Mouse (Mus musculus) T-helper 1 cell (primary cell): ENCODE results near the gene Ccdc141.

Experiments
- in situ Hi-C: fragments of 300-600 bp; cut with MboI, MseI; formaldehyde crosslinking; loops from one replicate; pipeline ENCODE4 v1.15.1; 2025; ENCODE audit warnings: high pct_unique_total_duplicates

Gene Ccdc141

DNA sequence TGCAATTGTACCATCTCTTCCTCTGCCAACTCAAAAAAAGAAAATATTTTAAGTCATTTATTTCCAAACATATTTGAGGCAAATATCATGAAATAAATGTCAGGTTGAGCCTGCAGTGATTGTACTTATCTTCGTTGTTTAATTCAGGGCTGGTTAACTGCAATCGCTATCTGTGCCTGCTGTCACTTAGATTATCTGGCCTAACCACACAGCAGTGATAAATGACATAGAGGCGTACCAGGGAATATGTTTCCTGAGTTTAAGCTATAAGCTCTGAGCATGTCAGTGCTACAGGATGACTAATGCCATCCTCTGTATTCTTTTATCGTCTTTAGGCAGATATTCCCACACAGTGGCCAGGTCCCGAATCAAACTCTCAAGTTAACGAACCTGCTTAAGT, 31.6 kb downstream of the Ccdc141 start:
- in situ Hi-C loops: no loop called here

DNA sequence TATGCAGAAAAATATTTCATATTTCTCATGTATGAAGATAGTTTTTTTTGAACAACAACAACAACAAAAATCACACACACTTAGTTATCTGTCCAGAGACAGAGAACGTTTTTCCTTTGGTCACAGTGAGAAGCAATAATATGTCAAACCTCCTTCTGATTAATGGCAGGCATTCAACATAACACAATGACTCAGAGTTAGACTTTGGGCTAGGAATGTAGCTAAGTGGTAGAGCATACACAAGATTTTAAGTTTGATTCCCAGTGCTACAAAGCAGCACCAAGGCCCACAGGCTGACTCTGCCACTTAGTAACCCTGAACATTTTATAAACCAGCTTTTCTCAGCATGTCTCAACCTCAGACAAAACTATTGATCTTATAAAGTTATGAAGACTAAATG, 35.5 kb downstream of the Ccdc141 start:
- in situ Hi-C loops: no loop called here

DNA sequence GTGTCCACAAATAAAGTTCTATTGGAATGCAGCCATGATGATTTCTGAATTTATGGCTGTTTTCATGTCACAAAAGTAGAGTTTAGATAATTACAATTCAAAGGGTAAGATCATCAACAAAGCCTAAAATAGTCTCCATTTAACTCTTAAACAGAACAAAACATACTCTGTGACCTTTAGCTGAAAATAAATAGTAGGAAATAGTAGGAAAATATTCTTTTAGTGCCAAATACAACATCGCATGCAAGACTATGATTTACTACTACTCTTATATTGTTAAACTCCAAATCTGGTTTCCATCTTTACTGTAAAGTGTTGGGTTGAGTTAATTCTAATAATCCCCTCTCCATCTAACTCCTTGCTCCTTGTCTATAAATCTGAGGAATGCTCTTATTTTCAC, 37.0 kb downstream of the Ccdc141 start:
- in situ Hi-C loops: no loop called here

DNA sequence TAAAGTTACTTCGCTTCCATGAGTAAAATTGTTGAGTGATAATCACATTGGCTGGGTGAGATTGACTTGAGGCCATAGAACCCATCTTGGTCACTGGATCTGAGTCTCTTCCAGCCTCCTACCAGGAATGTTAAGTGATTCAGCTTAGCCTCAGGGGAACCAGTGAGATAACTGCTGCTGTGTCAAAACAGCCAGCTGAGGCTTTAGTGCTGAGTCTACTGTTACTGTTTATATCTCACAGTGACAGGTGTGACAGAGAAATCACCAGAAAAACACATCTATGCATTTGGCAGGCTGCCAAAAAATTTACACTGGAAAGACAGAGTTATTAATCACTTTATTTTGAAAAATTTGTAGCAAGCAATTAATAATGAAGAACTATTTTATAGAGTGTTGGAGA, 43.5 kb downstream of the Ccdc141 start:
- in situ Hi-C loops: no loop called here

DNA sequence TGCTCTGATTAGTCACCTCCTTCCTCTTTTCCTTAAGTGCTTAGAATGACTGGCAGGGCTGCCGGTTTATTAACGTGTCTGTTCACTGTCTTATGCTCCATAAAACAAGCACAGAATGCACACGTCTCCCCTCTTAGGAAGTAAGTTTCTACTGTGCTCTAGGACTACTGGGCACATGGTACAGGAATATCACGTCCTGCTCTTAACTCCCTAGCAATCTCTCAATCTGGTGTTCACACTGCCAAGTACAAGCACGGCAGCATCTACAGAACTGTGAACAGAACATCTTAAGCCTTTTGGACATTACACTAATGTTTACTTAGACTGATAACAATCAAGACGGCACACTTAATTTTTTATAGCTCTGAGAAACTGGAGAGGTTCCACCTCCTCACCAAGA, 52.3 kb downstream of the Ccdc141 start:
- in situ Hi-C loops: no loop called here

DNA sequence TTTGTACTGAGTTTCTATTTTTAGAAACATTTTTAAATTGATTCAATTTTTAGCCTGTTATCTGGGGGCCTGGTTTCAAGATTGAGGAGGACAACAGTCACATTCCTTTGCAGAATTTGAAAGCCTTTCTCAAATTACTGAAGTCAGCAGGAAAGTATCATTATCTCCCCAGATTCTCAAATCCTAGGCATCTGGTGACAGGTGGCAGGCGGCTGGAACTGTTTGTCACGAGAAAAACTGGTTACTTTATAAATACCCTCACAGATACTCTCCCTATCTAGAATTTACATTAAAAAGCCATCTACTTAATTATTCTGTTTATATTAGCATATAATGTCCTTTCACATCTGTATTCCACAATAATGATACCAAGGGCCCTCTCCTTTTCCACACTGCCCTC, 56.1 kb downstream of the Ccdc141 start:
- in situ Hi-C loops: no loop called here

DNA sequence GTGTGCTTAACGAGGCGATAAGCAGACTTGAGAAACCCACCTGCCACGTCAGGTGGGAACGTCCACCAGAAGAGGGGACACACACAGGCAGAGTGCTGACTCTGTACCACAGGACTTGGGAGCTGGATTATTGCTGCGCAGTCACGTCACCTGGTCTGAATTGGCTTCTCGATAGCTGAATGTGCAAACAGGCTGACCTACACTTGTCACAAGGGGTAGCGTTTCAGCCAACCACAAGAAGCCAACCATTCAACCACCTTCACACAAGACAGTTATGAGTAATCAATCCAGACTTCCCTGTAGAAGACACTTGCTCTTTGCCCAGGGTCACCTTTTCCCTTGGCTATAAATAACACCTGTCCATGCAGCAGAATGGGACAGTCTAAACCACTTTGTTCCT, 56.6 kb downstream of the Ccdc141 start:
- in situ Hi-C loops: no loop called here

DNA sequence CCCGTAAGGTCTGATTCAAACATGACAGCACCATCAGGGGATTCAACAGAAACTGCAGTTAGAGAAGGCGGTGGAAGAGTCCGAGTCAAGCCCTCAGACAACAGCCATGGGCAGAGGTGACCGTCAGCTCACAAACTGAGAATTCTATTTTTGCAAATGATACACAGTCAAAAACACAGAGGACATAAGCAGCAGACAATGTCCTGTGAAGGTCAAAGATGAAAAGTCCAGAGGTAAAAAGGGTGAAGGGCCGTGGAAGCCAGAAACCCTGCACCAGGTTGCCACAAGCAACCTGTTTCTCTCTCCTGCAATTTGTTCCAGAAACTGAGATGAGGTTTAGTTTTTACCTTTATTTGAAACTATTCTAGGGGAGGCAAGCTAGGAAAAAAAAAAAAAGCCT, 57.4 kb downstream of the Ccdc141 start:
- in situ Hi-C loops: no loop called here

DNA sequence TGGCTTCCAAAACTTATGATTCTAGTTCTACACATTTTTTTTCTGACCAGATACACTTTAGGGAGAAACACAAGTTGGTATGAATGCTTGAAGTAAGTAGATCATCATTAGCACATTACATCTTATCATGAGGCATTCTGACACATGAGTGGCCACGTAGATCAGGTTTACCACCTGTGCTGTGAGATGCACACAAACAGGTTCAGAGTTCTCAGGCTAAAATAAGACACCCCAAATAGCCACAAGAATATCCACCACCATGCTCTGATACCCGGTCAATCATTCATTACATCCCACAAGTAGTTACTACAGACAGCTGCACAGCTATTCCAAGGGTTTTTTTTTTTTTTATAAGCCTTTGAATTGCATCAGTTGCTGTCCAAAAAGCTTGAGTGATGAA, 59.3 kb downstream of the Ccdc141 start:
- in situ Hi-C loops: no loop called here

DNA sequence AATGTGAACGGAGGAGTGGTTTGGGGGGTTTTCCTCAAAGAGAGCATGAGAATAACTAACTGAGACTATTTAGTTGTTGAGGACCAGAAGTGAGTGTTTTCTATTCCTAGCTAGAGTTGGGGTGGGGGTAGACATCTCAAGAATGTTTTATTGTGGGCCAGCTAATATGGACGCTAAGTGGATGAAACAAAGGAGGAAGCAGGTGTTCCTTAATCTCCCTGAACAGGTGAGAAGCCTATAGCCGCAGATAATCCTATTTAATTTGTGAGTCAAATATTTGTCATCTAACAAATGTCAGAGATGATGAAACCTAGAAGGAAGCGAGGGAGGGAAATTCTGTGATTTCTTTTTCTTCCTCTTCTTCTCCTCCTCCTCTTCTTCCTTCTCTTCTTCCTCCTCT, 60.1 kb downstream of the Ccdc141 start:
- in situ Hi-C loops: no loop called here

DNA sequence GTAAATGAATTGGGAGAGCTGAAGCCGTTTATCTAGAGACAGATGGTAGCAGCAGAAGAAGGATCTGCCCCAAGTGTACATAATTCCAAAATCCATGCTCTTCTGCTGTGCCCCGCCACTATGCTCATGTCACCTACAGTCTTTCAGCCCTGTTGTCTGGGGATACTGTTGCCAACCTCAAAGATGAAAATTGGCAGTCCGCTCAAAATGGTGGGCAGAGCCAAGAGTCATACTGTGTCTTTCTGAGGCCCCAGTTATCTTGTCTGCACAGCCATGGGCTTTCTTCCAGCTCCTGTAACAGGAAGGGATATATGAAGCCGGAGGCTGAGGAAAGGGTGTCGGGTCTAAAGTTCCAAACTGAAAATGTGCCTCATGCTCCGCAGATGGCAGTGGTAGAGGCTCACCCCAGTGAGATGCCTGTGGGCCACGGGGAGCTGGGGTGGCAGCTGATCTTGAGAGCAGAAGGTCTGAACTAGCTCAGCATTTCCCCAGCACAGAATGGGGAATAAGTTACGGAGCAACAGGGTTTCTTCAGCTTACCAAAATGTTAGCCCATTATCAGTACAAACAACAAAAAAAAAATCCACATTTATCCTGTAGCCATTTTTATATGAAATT, 60.8 kb downstream of the Ccdc141 start:
- in situ Hi-C loops: no loop called here

DNA sequence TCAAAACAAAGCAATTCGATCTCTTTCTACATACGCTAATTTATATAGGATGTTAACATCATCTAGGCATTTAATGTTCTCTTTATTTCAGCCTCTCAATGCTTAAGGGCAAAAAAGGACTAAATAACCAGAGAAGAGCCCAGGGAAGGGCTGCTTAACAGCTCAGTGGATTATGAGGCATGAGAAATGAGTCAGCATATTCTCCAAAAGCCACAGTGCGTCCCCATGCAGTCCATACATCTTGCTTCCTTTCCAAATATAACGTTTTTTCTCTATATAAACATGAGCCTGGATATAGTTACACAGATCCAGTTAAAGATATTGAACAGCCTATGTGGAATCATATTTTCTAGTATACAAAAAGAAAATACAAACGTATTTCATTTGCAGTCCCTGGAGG, 61.9 kb downstream of the Ccdc141 start:
- in situ Hi-C loops: no loop called here

DNA sequence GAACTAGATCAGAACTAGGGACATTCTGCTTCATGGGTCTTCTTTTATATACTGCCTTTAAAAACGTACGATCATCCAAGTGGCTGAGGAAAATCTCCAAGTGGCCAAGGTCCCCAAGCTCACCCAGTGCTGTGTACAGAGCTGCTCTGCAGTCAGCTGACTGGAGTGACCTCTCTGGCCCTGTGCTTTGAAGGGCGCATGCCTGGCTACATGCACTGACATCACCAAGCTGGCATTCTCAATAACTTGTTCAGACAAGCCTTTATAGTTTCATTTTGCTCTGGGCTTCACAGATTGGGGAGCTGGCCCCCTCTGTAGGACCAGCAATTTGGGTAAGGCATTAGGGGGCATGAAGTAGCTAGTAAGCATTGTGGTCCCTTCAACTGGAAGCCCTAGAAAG, 64.3 kb downstream of the Ccdc141 start:
- in situ Hi-C loops: no loop called here

DNA sequence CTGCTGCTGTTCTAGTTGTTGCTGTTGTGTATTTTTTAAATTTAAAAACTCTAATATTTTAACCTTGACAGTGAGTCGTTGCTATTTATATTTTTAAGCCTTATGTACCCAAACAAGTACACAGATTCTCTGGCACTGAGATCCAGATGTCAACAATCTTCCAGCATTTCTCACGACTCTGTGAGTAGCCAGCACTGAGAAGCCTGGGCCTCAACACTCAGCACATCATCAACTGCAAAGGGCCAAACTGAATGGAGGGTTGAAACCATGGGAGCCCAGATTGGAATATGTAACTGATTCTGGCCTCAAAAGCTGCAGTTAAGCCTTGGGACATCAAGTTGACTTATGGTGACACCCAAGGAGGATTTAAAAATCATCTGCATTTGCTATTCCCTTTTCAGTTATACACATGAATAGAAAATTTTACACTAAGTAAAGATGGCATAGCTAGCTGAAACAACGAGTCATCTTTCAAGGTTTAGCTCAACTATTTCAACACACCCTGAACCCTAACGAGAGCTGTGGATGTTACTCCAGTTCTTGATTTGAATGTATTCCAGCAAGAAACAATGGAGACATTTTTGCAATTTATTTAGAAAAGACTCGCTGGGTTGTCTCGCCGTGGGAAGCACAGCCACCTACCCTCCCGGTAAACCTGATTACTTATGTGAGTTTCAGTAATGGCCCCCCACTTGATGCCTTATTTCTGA, 65.3 kb downstream of the Ccdc141 start:
- in situ Hi-C loops: no loop called here

DNA sequence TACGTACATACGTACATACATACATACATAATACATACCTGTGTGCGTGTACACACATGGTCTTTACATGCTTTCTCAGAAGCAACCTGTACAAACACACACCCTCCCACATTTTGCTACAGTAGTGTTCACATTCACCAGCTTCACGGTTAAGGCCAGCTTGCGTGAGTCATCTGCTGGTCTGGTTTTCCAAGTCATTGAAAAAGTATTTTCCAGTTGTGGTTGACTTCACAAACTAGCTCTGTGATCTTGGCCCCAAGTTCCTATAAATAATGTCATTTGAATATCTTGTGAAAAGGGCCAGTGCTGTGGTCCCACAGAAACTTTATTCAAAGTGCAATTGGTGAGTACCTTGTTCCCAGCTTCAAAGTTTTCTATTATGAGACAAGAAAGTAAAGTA, 67.9 kb downstream of the Ccdc141 start:
- in situ Hi-C loops: no loop called here

DNA sequence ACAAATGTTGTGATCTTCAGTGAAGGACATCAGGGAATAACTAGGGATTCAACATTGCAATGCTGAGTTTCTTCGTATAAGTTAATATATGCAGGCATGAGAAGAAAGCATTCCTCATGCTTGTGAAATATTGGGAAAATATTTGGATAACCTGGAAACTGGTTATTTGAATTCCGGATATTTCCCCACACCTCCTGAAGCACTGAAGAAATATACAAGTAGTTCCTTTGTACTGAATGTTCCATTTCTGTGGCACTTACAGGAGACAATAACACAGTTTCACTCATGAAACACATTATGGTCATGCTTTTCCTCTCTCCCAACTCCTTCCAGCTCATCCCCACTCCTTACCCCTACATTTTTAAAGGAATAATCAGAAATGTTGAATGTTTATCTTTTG, 70.6 kb downstream of the Ccdc141 start:
- in situ Hi-C loops: no loop called here

DNA sequence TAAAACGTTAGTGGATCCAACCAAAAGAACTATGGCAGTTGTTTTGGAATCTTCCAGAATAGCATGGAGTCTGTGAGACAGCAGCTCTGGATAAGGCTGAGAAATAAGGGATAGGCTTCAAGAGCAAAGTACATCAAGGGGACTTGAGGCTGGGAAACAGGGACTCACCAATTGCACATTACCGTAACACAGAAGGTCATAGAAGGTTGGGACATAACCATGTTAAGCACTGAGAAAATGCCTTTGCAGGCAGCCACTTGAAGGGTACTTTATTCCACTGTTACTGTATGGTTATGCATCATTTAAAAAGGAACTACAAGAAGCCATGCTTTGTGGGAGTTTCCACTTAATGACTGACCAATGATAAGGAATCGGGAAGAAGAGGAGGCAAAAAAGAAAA, 71.7 kb downstream of the Ccdc141 start:
- in situ Hi-C loops: no loop called here

DNA sequence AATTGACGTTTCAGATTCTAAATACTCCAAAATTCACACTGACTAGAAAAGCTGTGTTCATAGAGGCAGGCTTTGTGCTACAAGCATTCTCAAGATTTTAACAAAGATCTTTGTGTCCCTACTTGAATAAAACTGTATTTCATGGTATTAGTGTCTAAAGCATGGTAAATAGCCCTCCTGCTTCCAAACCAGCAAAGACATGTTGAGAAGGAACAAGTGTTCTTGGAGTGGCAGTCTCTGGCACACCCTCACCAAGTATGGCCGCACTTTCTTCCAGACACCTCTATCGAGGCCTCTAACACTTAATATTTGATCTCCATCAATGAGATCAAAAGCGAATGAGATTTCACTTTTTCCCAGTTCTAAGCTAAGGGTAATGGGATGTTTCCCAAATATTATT, 78.7 kb downstream of the Ccdc141 start:
- in situ Hi-C loops: no loop called here

DNA sequence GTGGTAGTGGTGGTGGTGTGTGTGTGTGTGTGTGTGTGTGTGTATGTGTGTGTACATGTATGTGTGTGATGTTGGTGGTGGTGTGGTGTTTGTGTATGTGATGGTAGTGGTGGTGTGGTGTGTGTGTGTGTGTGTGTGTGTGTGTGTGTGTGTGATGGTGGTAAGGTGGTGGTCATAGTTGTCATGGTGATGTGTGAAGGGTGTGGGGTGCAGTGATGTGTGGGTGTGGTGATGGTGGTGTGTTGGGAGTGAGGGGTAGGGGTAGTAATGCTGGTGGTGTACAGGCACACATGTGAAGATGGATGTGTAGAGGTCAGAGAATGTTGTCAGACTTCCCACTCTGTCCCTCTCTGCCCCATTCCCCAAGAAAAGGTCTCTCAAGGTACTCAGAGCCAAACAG, 85.1 kb downstream of the Ccdc141 start:
- in situ Hi-C loops: no loop called here

DNA sequence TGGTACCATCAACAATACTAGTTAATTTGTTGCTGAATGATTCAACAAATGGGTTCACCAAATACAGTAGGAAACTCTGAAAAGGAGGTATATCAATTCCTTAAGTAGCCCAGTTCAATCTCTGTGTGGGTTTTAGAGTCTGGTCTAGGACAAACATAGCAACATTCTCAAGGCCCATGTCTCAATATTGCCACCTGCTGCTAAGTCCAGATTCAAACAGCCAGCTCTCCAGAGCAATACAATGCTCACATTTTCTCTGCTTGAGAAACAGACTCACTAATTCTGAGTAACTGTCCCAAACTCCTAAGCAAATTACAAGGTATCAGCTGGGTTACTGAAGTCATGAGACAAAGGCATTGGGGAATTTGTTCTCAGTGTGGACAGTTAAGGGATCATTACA, 85.8 kb downstream of the Ccdc141 start:
- in situ Hi-C loops: no loop called here

DNA sequence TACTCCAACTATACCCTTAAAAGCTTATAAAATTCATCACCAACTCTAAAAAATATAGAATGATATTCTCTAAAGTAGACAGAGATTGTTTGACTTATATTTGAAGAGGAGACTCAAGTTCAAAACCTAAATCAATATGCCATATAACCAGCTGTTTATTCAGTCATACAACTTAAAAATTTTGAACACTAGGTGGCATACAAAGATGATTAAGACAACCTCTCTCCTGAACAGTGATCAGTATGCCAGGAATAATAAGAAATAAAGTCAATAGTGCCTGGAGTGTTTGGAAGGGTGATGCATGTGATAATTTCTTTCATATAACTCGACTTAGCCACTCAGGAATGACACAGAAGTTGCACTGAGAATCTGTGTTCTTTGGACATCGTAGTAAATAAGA, 89.3 kb downstream of the Ccdc141 start:
- in situ Hi-C loops: no loop called here

DNA sequence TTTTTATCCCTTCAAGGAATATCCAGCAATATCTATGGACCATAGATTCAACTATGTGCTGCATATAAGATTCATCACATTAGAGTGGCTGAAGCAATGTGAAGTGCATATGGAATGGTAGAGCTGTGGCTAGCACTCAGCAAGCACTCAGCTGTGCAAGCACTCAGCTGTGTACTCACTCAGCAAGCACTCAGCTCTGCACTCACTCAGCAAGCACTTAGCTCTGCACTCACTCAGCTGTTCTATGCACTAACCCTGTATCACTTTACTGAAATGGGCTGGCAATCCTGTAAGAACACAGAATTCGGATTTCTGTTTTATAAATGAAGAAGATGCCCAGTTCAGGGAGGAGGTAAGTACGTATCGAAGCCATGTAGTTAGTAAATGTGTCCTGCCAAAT, 89.8 kb downstream of the Ccdc141 start:
- in situ Hi-C loops: no loop called here

DNA sequence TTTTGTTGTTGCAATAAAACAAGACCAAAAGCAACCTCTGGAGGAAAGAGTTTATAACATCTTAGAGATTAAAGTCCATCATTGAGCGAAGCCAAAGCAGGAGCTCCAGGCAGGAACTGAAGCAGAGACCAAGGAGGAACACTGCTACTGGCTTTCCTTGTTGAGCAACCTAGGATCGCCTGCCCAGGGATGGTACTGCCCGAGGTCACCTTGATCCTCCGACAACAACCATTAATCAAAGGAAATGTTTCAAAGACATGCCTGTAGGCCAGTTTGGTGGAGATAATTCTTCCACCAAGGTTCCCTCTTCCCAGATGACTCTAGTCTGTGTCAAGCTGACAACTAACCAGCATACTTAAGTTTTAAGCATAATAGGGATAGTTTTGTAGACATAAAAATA, 91.7 kb downstream of the Ccdc141 start:
- in situ Hi-C loops: no loop called here

DNA sequence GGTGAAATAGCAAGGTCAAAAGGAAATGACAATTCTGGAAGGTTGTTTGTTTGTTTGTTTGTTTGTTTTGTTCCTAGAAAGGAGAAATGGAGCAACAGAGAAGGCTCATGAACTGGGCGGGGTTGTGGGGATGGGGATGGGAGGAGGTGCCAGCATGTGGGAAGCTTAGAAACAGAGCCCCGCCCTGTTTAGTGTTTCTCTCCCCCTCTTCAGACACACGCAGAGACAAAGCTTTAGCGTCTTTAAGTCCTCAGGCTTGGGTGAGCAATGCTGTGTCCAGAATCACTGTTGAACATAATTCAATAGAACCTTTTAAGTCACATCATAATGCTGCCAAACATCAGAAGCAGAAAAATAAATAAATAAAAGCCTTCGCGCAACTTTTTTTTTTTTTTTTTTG, 96.1 kb downstream of the Ccdc141 start:
- in situ Hi-C loops: loop anchor here (5.0 to 25.0 kb wide), 2 partner anchors 123 to 638 kb away; no protein-coding TSS in a partner anchor
